Mouse (Mus musculus) liver, adult (tissue): ENCODE measurements around the gene Slc28a1.

Source experiments
- GATA4 ChIP-seq: IDR thresholded peaks from 2 replicates; pipeline ENCODE4 v1.6.1; 2014; ENCODE audit warnings: mild to moderate bottlenecking, low read length; ENCODE audit not compliant: insufficient replicate concordance

The Slc28a1 gene

DNA sequence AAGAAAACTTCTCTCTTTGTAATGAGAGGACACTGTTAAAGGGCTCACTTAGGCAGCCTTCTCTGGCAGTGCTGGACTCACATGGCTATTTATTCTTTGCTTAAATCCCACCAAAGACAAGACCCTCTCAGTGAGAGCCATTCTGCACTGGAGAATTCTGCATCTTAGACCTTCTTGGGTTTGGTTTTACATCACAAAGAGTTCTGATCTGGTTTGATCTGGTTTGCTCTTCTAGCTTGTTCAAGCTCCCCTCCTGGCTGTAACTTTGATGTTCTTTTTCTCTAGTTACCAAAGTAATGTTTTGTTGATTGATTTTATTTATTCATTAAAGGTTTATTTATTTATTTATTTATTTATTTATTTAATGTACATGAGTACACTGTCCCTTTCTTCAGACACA is 68.6 kb downstream of the Slc28a1 start:
- no peak for TF ChIP-seq GATA4

DNA sequence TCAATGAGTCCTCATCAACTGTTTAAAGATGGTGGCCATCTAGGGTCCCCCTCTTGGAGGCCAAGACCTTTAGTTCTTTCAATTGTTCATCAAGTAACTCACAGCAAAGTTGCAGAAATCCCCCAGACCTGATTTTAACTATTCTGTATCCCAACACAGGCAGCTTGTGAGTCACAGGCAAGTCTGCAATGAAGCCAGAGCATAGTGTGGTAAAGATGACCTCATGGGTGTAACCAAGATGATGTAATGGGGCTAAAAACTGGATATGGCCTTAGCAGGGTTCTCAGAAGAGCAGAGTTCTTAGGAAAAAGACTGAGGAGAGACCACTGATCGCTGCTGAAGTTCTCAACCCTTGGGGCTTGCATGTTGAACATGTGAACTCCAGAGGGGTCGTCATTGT is 69.5 kb downstream of the Slc28a1 start:
- TF ChIP-seq GATA4 = no peak

DNA sequence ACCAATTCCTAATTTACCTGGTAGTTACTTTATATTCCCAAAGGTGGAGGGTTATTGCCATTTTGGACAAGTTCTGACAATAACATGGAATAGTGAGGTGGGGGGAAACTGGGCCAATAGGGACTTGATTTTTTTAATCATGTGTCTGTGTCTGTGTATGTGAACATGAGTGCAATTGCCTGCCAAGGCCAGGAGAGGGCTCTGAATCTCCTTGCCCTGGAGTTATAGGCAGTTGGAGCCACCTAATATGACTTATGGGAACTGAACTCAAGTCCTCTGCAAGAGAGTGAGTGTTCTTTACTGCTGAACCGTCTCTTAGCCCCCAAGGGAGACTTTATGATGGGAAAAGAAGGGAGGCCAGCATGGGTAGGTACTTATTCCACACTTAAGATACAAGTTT is 70.1 kb downstream of the Slc28a1 start:
- TF ChIP-seq GATA4 = no peak

DNA sequence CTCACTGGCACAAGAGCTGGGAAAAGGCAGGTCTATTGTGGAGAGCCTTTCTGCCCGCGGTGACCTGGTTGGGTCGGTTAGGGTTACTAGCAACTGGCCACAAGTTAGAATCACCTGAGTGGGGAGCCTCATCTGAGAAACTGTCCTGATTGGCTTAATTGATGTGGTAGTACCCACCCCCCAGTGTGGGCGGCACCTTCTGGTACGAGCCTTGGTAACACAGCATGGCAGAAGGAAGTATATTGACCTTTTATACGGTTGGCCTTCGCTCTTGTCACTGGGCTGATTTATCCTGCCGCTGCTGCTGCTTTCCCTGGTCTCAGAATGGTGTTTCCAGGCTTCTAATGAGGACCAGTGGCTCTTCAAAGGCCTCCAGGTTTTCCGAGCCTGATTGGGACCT is 74.6 kb downstream of the Slc28a1 start:
- no peak for TF ChIP-seq GATA4

DNA sequence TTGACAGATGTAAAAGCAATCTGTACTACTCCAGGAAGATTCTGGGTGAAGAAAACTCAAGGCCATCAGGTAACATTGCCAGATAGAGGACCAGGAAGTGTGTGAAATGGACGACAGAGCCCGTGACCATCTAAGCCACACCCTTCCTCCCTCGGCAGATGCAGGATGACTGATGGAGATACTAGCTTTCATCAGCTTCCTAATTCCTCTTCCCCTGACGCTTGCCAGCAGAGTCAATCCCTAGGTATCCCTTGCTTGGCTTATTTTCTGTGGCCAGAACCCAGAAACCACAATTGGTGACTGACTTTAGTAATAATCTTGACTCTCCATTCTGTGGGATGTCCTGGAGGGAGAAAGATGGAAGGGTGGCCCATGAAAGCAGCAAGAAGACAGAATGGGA is 80.9 kb downstream of the Slc28a1 start:
- no peak for TF ChIP-seq GATA4

DNA sequence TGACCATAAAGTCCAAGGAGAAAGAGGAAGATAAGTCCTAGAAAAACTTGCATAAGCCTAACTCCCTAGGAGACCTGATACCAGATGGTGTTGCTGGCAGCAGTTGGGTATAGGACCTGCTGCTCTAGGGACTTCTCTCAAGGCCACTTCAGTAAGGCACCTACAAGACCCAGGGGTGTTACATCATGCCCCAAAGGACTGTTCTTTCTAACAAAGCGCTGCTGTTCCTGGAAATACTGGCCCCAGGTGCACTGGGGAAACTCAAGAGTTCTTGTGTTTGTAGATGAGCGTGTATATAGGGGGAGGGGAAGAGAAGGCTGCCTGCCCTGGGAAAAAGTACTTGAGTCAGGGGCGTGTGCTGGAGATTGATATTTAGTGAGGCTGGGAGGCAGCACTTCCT is 82.2 kb downstream of the Slc28a1 start:
- TF ChIP-seq GATA4 = no peak

DNA sequence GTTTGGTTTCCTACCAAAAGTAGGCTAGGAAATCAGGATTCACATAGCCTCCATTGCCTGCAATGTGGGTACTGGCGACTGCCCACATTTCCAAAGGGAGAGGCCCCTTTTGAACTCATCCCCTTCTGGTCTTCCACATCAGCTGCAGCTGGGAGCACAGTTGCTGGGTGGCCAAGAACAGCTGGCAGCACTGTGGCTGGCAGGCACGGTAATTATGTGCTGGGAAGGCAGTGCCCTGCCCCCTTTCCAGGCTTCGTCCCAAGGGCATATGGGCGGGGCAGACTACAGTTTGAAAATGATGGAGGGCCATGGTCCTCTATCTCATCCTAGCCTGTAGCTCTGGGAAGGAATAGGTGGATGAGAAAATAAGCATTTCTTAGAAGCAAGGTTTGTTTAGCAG is 83.9 kb downstream of the Slc28a1 start:
- TF ChIP-seq GATA4 = no peak

DNA sequence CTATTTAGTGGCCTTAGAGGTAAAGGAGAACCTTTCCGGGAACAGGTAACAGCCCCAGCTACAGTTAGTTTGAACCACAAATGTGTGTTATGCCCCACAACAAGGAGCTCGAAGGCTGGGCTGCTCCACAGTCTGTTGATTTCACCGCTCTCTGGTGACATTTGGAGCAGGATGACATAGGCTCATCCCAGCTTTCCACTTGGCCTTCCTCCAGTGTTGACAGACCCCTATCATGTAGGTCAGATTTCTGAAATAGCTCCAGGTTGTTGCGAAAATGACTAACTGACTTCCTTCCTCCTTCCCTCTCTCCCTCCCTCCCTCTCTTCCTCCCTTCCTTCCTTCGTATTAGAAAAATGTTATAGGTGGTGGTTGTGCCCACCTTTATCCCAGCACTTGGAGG is 84.5 kb downstream of the Slc28a1 start:
- TF ChIP-seq GATA4 = no peak

DNA sequence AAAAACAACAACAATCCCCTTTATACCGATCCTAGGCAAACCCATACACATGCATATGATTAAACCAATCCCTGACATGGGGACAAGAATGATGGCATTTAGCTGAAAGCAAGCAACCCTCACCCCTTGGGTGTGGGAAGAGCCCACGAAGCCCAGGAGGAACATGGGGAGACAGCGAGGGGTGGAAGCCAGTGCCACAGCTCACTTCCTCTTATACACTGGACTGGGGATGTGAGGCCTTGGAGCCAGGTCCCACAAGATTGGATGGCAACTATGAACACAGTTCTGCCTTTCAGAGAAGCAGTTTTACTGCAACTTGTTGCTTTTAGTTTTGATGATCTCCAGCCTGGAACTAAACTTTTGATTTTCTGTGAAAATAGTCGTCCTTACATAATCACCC is 85.2 kb downstream of the Slc28a1 start:
- no peak for TF ChIP-seq GATA4

DNA sequence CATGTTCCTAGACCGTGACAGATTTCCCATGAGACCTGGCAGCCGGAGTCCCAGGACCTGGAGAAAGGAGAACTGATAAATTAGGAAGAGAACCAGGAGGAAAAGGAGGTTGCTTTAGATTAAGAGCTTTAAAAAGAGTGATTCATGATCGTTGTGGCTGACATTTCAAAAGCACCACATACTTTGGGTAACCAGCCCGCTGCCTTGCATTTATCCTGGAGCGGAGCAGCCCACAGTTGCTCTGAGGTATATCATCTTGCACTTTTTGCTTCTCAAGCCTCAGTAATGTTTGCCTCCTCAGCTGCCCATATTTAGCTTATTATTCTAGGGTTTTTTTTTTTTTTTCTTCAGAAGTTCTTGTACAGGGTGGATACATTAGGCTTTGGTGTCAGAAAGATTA is 87.8 kb downstream of the Slc28a1 start:
- TF ChIP-seq GATA4 = no peak

DNA sequence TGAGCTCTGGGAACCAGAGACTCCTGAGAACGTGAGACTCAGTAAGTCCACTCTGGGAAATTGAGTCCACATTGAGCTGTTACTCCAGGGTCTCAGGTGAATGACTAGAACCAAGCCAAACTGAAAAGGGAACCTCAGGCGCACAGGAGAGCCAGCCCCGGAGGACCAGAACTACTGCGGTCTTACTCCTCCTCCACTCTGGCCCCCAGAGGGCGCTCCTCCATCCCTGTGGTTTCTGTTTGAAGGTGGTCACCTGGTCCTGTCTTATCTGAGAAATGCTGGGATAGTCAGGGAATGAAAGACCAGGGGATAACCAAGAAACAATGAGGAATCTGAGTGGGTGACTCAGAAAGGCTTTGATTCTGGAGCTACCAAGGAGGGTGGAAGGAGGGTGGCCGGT is 94.3 kb downstream of the Slc28a1 start:
- no peak for TF ChIP-seq GATA4

DNA sequence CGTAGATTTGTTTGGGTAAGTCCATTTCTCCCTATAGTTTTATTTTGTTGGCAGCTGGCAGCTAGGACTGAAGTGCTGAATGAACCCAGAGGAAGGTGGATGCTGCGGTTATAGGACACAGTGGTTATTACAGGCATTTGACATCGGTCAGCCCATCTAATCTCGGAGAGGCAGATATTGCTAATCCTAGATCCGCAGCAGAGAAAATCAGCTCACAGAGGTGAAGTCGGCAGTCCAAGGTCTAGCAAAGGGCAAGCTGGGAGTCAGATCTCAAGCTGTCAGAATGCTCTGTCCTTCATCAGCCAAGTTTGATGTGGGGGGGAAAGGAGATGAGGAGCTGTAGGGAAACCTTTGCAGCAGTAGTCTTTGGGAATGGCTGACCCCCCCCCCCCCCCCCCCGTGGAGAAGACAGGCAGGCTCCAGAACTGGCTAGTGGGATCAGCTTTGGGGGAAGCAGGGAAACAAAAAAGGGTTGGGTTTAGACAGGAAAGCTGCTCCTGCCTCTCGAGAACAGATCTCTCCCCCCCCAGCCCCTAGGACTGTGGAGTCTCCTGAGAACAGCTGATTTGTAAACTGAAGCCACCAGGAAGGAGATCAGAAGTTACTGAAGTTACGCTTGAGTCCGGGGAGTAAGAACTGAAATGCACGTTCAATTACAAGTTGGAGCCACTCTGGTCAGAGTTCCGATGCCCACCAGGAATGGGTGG is 95.5 kb downstream of the Slc28a1 start:
- no peak for TF ChIP-seq GATA4

DNA sequence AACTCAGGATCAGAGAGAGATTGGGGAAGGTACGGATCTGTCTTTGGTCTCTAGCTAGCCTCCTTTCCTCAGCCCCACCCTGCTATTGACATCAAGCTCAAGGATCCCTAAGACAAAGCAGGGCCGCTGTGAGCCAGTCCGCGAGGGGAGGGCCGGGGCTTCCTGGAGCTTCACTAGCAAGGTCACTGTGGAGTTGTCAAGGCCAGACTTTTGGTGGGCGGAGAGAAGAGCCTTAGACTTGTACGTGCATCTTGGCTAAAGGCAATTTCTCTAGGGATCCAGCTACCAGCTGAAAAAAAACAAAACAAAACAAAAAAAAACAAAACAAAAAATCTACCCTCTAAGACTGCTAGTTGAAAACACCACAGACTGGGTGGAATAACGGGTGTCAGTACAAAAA is 97.2 kb downstream of the Slc28a1 start:
- TF ChIP-seq GATA4 = no peak

DNA sequence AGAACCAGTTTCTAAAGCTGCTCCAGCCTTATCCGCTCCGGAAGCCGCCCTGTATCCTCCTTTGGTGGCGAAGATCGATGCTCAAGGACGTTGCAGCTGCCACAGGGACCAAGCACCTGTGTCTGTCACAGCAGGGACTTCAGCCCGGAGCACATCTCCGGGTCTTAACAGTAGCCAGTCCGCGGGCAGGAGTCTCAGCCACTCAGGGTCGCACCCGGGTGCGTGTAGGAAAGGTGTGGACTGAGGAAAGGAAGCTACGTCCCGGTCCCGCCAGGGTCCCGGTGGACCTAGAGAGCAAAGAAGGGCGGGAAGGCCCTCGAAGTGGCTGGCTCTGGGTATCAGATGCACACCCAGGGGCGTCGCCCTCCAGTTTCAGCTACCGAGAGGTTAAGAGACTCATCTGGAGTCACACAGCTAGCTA is 97.7 kb downstream of the Slc28a1 start:
- TF ChIP-seq GATA4 = no peak; the same call in 1 of the 2 replicates

DNA sequence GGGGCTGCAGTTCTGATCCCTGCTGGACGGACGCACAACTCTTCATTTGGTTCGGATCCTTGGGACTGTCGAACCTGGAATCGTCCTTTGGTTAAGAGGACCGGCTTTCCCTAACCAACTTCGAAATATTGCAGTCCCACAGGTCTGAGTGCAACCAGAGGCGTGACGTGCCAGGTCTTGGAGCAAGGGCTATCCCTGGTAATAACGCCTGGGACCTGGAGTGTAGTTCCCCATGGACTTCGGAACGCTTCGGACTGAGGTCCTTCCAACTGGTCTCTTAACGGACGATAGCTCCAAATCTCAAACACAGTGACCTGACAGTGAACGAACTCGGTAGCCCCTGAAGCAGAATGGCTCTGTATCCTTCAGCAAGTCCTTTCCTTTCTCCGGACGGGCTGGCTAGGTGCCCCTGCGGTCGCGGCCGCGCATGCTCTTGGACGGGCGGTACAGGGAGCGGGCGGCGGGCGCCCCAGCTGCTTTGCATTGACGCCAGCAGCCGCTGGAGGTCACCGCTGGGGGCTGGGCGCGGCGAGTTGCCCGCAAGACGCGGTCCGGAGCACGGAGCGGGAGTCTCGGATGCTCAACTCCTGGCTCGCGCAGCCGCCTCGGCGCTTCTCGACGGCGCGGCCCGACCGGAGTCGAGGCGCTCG is 98.2 kb downstream of the Slc28a1 start:
- TF ChIP-seq GATA4 = peak; percentile 42; the same call in 1 of the 2 replicates

DNA sequence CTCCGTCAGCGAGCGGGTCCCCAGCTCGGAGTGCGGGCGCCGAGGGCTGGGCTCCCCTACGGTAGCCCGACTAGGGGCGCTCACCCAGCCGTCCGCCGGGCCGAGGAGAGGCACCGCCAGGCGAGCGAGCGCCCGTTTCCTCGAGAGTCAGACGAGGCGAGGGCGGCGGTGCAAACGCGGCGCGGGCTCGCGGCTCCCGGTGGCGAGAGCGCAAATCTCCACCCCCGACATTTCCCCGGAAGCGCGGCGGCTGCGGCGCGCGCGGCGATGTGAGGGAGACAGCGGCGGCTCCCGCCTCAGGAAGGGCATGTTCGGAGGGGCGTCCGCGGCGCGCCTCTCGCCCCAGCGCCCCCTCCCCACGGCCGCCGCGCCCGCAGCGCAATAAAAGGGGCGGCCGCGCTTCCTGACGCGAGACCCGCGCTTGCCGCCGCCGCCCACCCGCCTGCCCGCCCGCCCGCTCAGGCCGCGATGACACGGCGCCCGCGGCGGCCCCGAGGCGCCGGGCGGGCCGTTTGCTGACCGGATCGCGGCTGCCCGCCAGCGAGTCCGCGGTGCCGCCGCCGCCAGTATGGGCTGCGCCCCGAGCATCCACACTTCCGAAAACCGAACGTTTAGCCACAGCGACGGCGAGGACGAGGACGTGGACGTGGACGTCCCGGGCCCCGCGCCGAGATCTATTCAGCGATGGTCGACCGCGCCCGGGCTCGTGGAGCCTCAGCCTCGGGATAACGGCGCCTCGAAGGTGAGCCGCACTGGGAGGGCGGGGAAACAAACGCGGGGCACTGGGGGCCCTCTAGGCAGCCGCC is 99.0 kb downstream of the Slc28a1 start, which contains the start of gene Pde8a:
TSS of gene Pde8a (plus strand) at position 250 of the 806 bp plus-strand sequence.
- TF ChIP-seq GATA4 = no peak
